Mouse (Mus musculus) hindbrain, postnatal 0 days (tissue): ENCODE data around the gene Gm9958. TPM values are rescaled to one million over a fixed set of nuclear protein-coding genes. Genes with fewer than 3 reads are reported as not detected.

ENCODE experiments used
- ATAC-seq: fragments of 200-750 bp; cut with Nextera tagmentation; 2 replicates; pipeline ENCODE4 v1.8.0; 2017; ENCODE audit warnings: mild to moderate bottlenecking, moderate TSS enrichment, moderate library complexity
- DNase-seq: peaks from one replicate; pipeline ENCODE4 v3.0.0-alpha.2; 2015; ENCODE audit warnings: low spot score
- H3K27ac ChIP-seq: fragments of 300-500 bp; sonication (generic); 2 replicates; pipeline ENCODE4 v1.5.1; 2014; ENCODE audit warnings: mild to moderate bottlenecking
- H3K27me3 ChIP-seq: fragments of 300-500 bp; sonication (generic); 2 replicates; pipeline ENCODE4 v1.6.1; 2014; ENCODE audit warnings: low read length, mixed read lengths; ENCODE audit not compliant: insufficient read depth
- H3K36me3 ChIP-seq: fragments of 300-500 bp; sonication (generic); 2 replicates; pipeline ENCODE4 v1.6.1; 2014; ENCODE audit warnings: low read length, mixed read lengths; ENCODE audit not compliant: insufficient read depth
- H3K4me1 ChIP-seq: fragments of 300-500 bp; sonication (generic); 2 replicates; pipeline ENCODE4 v1.6.1; 2014; ENCODE audit warnings: antibody characterized with exemption, low read length, mixed read lengths; ENCODE audit not compliant: insufficient read depth
- H3K4me2 ChIP-seq: fragments of 300-500 bp; sonication (generic); 2 replicates; pipeline ENCODE4 v1.6.1; 2014; ENCODE audit warnings: low read depth, mild to moderate bottlenecking, low read length, moderate library complexity, mixed read lengths
- H3K4me3 ChIP-seq: fragments of 300-500 bp; sonication (generic); 2 replicates; pipeline ENCODE4 v1.5.1; 2014; ENCODE audit warnings: low read length
- H3K9ac ChIP-seq: fragments of 300-500 bp; sonication (generic); replicated peaks from 2 replicates; pipeline ENCODE4 v1.6.1; 2014; ENCODE audit warnings: mild to moderate bottlenecking, low read length, moderate library complexity, mixed read lengths
- H3K9me3 ChIP-seq: fragments of 300-500 bp; sonication (generic); 2 replicates; pipeline ENCODE4 v1.6.1; 2016; ENCODE audit warnings: low read length, mixed read lengths
- CTCF ChIP-seq: IDR thresholded peaks from 2 replicates; pipeline ENCODE4 v1.5.1; 2016; ENCODE audit warnings: antibody characterized with exemption, control low read depth, low read depth
- WGBS: fragments of 180-500 bp; shearing (Covaris S2); extraction: QIAGEN DNeasy Blood & Tissue Kit; methylation state at CpG from one replicate; pipeline ENCODE4 v1.1.7; 2014; 5-methylcytosine and 5-hydroxymethylcytosine counted together
- polyA plus RNA-seq: library from polyadenylated mRNA; unstranded; fragments of >200 nt; fragmentation: Nextera tagmentation; extraction: Ambion mirVana; gene quantifications from 2 replicates; pipeline ENCODE4 v1.2.1, GENCODE M21; 2015
- total RNA-seq: library from RNA; depleted of rRNA; stranded (reverse); fragments of >200 nt; gene quantifications from 2 replicates; pipeline ENCODE4 v1.2.3, GENCODE M21; 2014; rRNA removed

Gene Gm9958
- total and polyA plus RNA-seq, 2 experiments from 2014 or later, result 0.68 to 1.4 TPM

DNA sequence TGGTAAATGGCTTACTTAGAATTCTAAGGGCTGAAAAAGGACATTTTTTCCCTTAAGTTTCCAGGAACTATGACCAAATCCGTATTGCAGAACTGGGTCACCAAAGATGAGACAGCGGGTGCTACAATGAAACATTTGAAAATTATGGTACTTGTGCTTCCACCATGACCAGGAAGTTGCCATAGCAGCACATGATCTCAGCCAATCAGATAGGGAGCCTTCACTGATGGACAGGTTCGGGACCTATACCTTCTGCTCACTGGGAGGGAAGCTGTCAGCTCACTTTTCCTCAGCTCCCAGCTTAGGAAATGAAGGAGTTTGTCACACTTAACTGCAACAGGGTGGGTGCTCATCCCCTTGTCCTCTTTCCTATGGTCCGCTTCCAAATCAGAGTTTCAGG, 29.8 kb downstream of the Gm9958 start:
- 95% methylated on average over 4 of the region's 4 CpGs for WGBS
- no peak for TF ChIP-seq CTCF

DNA sequence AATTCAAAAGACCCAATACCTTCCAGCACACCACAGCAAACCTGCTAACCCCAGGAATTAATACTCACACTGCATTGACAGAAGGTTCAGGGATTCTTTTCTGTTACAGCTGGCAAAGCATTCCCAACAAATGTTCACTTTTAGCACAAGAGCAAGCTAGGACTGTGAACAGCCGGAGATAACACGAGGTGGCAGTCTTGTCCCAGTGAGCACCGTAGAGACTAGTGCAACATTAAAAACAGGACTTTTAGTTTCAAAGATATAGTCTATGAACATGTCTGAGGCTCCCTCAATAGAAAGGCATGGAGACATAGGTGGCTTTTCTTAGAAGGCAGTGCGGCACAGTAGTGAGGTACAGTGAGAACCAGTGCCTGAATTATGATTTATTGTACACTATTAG, 38.2 kb downstream of the Gm9958 start:
- ATAC-seq, result no peak
- peak; percentile 56 for DNase-seq

More for the DNA sequence above, 29.8 kb downstream of the Gm9958 start:
- Histone ChIP-seq H3K36me3 (no peaks in the 10 kb centered on the region), H3K9ac (no peak overlapping the region), H3K4me3 (no peak overlapping the region), H3K27me3 (no peaks in the 10 kb centered on the region), H3K4me1 (no peaks in the 10 kb centered on the region), H3K27ac (no peak overlapping the region), H3K9me3 (no peaks in the 10 kb centered on the region), H3K4me2 (no peak overlapping the region)
- ATAC-seq (no peak), DNase-seq (no peak)

DNA sequence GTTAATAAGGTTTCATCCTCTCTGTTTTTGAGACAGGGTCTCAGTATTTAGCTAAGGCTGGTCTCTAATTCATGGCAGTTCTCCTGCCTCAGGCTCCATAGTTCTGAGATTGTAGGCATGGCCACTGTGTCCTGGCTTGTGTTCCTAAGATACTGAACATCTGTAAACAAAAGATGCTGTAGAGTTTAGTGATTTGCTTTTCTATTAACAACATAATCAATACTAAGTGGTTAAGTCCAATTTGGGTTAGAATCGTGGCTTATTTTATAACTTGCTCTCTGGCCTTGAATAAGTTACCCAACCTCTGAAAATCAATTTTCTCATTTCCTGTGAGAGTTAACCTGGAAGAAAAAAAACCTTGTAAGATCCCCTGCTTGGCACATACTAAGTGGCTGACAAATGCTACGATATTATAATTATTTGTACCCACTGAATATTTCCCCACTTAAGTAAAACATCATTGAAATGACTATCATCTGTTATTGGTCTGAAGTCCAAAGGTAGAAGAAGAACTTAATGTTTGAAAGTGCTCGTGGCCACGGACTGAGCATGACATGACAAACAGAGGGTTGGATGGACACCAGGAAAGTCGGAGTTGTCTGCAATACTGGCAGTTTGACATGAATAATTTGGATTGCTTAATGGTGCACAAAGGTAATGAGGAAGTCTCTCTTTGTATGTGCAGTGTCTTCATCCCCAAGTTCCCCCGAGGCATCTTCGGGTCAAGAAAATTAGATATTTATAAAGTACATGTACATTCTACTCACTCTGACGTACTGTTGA, 47.3 kb downstream of the Gm9958 start:
- Histone ChIP-seq H3K9me3 (no peaks in the 10 kb centered on the region), H3K27me3 (no peaks in the 10 kb centered on the region), H3K4me3 (no peak overlapping the region), H3K9ac (no peak overlapping the region), H3K27ac (no peak overlapping the region), H3K36me3 (no peaks in the 10 kb centered on the region), H3K4me2 (no peak overlapping the region), H3K4me1 (no peaks in the 10 kb centered on the region)
- no peak for TF ChIP-seq CTCF
- ATAC-seq (no peak), DNase-seq (no peak)
- 79% methylated on average over 8 of the region's 8 CpGs for WGBS

More for the DNA sequence above, 38.2 kb downstream of the Gm9958 start:
- Histone ChIP-seq H3K4me1 (no peaks in the 10 kb centered on the region), H3K27me3 (no peaks in the 10 kb centered on the region), H3K36me3 (no peaks in the 10 kb centered on the region), H3K4me2 (no peak overlapping the region), H3K9ac (no peak overlapping the region), H3K4me3 (no peak overlapping the region), H3K9me3 (no peaks in the 10 kb centered on the region), H3K27ac (no peak overlapping the region)
- 84% methylated on average over 4 of the region's 4 CpGs for WGBS
- peak; percentile 62 for TF ChIP-seq CTCF

DNA sequence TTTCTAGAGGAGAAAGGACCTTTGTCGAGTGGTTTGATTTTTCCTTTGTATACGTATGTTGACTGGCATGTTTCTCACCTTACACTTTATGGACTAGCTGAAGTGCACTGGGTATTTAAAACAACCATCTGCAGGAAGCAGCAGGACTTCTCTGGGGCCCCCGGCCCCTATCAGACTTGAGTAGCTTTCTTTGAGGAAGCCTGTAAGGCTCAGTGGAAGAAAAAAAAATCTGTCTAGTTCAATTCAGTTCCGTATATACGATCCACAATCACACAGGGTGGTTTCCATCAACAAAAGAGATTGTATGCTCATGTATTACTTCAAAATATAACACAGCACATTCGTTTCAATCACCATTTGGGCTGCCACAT, 47.9 kb downstream of the Gm9958 start:
- ATAC-seq, result no peak
- Histone ChIP-seq H3K36me3 (no peaks in the 10 kb centered on the region), H3K4me1 (no peaks in the 10 kb centered on the region), H3K9me3 (no peaks in the 10 kb centered on the region), H3K27me3 (no peaks in the 10 kb centered on the region), H3K27ac (no peak overlapping the region), H3K4me3 (no peak overlapping the region), H3K9ac (no peak overlapping the region), H3K4me2 (no peak overlapping the region)
- DNase-seq, result no peak
- WGBS, result 62% methylated on average over 6 of the region's 6 CpGs
- no peak for TF ChIP-seq CTCF

Other genes starting within 250 kb of the Gm9958 start
- 65.1 and 87.5 TPM in 2 replicates for gene Cox18, start 143.2 kb upstream of the Gm9958 start, total RNA-seq
- 49.4 and 54.5 TPM in 2 replicates for gene Cox18, start 143.2 kb upstream of the Gm9958 start, polyA plus RNA-seq
- 61.1 and 62.8 TPM in 2 replicates for gene Ankrd17, start 627 bp upstream of the Gm9958 start, total RNA-seq
- 21.1 and 23.2 TPM in 2 replicates for gene Ankrd17, start 627 bp upstream of the Gm9958 start, polyA plus RNA-seq
- gene Alb, start 93.7 kb downstream of the Gm9958 start, total RNA-seq, result 0.21 TPM in 1 of 2 replicates, not detected in the other
- not detected in 2 replicates for gene Alb, start 93.7 kb downstream of the Gm9958 start, polyA plus RNA-seq
- gene Afp, start 123.5 kb downstream of the Gm9958 start, total RNA-seq, result 0.99 TPM in 1 of 2 replicates, not detected in the other
- 1.2 and 1.8 TPM in 2 replicates for gene Afp, start 123.5 kb downstream of the Gm9958 start, polyA plus RNA-seq
- gene Afm, start 151.7 kb downstream of the Gm9958 start, total RNA-seq, result not detected in 2 replicates
- not detected in 2 replicates for gene Afm, start 151.7 kb downstream of the Gm9958 start, polyA plus RNA-seq
- gene 5830473C10Rik, start 193.9 kb downstream of the Gm9958 start, total RNA-seq, result not detected in 2 replicates
- gene 5830473C10Rik, start 193.9 kb downstream of the Gm9958 start, polyA plus RNA-seq, result 0.15 and 0.24 TPM in 2 replicates